Mouse (Mus musculus) spleen, adult 2 months (tissue): ENCODE measurements around the gene Lama5.

Experiments used
- CTCF ChIP-seq: fragments of 200-500 bp; IDR thresholded peaks from 2 replicates; pipeline ENCODE4 v1.5.1; 2011; ENCODE audit warnings: mild to moderate bottlenecking, inconsistent platforms; ENCODE audit not compliant: insufficient read depth, insufficient read length, insufficient replicate concordance; ENCODE audit errors: extremely low read depth
- POLR2A ChIP-seq: fragments of 200-500 bp; IDR thresholded peaks from 2 replicates; pipeline ENCODE4 v1.6.1; 2011; ENCODE audit warnings: low read depth, low read length, inconsistent platforms

DNA sequence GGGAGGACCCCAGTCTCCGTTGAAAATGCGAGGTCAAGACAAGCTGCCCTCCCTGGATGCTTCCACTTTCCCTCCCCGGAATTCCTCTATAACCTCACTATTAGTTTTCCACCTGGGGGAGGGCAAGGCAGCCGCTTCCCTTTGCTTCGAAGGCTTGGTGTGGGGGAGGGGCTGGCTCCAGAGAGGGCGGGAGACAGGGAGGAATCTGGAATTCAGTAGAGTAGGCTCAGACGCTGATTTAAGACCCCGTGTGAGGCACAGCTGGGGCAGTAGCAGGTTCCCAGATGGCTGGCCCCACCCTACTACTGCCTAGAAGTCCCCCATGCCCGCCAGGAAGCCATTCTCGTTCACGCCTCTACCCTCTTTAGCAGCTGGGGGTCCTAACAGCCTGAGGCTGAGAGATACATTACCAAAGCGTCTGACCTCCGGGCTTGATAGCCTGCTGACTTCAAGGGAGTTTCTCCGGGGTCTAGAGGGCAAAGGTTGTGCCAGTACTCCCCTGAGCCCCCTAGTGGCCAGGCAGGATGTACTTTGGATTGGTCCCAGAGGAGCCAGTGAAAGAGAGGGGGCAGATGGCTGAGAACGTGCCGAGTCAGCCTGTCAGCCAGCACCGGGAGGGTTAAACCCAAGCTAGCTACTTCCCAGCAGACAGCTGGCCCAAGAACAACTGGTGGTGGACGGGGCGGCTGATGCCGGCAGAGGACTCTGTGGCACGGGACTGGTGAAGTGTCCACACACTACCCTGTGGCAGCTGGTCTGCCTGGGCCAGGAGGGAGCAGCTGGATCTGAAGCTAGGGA, 1.8 kb upstream of the Lama5 start:
- TF ChIP-seq CTCF: peak; percentile 55; the same call in 1 of the 2 replicates
- no peak for TF ChIP-seq POLR2A
